Mouse (Mus musculus) bone marrow, adult 2 months (tissue): ENCODE data around the gene Mrpl28. TPM values are rescaled to one million over a fixed set of nuclear protein-coding genes. Genes with fewer than 3 reads are reported as not detected.
"Not testable (repeated sequence)": the region's sequence is repeated elsewhere in the genome, so short reads cannot be mapped to it uniquely, and the experiment has no call there.

Experiments
- H3K27ac ChIP-seq: fragments of 200-500 bp; 2 replicates; pipeline ENCODE4 v1.5.1; 2012; ENCODE audit warnings: low read depth, mild to moderate bottlenecking, control low read depth, inconsistent platforms, low read length; ENCODE audit not compliant: control insufficient read depth, poor library complexity, insufficient read depth
- H3K4me1 ChIP-seq: fragments of 200-500 bp; 2 replicates; pipeline ENCODE4 v1.6.1; 2011; ENCODE audit warnings: low read length; ENCODE audit not compliant: control insufficient read depth, insufficient read depth
- H3K4me3 ChIP-seq: fragments of 200-500 bp; replicated peaks from 2 replicates; pipeline ENCODE3; 2011; ENCODE audit warnings: mild to moderate bottlenecking, low read depth, low read length, control low read depth; ENCODE audit not compliant: control insufficient read depth
- CTCF ChIP-seq: fragments of 200-500 bp; IDR thresholded peaks from 2 replicates; pipeline ENCODE4 v1.5.1; 2011; ENCODE audit warnings: low read length, control low read depth; ENCODE audit not compliant: control insufficient read depth, insufficient read depth
- WGBS: fragments of 180-500 bp; shearing (Covaris S2); methylation state at CpG from one replicate; pipeline ENCODE4 v1.1.7; 2018; 5-methylcytosine and 5-hydroxymethylcytosine counted together
- polyA plus RNA-seq: library from polyadenylated mRNA; stranded (reverse); fragments of >200 nt; gene quantifications from 2 replicates; pipeline ENCODE4 v1.2.4, GENCODE M21; 2011; ENCODE audit warnings: low replicate concordance; ENCODE audit not compliant: missing spikeins, insufficient read depth, insufficient read length

Mrpl28 gene
- polyA plus RNA-seq, 1 experiment = 60.2 TPM

GRCm38 (mm10) chr17:26168039-26168438 lies 44.7 kb downstream of the Mrpl28 start:
- peak overlapping the region; percentile 51; the same call in 1 of the 2 replicates for H3K27ac ChIP-seq
- 3% methylated on average over 2 of the region's 2 CpGs for WGBS
- TF ChIP-seq CTCF = no peak
- no peak overlapping the region for H3K4me3 ChIP-seq
- peaks cover 5% of the 10 kb centered on the region for H3K4me1 ChIP-seq

DNA sequence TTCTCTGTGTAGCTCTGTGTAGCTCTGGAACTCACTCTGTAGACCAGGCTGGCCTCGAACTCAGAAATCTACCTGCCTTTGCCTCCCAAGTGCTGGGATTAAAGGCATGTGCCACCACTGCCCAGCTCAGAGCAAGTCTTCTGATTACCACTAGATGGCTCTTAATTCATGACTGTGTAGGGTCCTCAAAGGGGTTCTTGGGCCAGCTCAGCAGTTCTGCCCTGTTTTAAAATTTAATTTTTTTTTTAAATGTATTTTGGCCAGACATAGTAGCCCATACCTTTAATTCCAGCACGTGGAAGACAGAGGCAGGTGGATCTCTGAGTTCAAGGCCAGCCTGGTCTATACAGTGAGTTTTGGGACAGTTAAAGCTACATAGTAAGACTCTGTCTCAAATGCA lies 51.9 kb downstream of the Mrpl28 start:
- not testable (repeated sequence) for H3K4me1 ChIP-seq, H3K27ac ChIP-seq, H3K4me3 ChIP-seq
- WGBS = 78% methylated on average over 2 of the region's 2 CpGs

Other genes starting within 250 kb of the Mrpl28 start
- gene Mettl26, start 248.4 kb upstream of the Mrpl28 start, polyA plus RNA-seq = 25.6 and 30.0 TPM in 2 replicates
- 1.6 and 2.2 TPM in 2 replicates for gene Wfikkn1, start 242.6 kb upstream of the Mrpl28 start, polyA plus RNA-seq
- gene Rab40c, start 203.8 kb upstream of the Mrpl28 start, polyA plus RNA-seq = 5.0 and 6.9 TPM in 2 replicates
- gene Pigq, start 178.6 kb upstream of the Mrpl28 start, polyA plus RNA-seq = 241 and 296 TPM in 2 replicates
- gene Nhlrc4, start 178.5 kb upstream of the Mrpl28 start, polyA plus RNA-seq = 3.8 and 6.8 TPM in 2 replicates
- gene A930017K11Rik, start 170.9 kb upstream of the Mrpl28 start, polyA plus RNA-seq = not detected in 2 replicates
- 11.7 and 18.2 TPM in 2 replicates for gene Capn15, start 137.7 kb upstream of the Mrpl28 start, polyA plus RNA-seq
- 1.2 and 4.7 TPM in 2 replicates for gene Rab11fip3, start 53.9 kb upstream of the Mrpl28 start, polyA plus RNA-seq
- gene Decr2, start 33.2 kb upstream of the Mrpl28 start, polyA plus RNA-seq = 3.5 and 5.6 TPM in 2 replicates
- 9.0 and 20.4 TPM in 2 replicates for gene Nme4, start 27.9 kb upstream of the Mrpl28 start, polyA plus RNA-seq
- 24.1 and 27.3 TPM in 2 replicates for gene Tmem8, start 10.2 kb upstream of the Mrpl28 start, polyA plus RNA-seq
- 21.7 and 23.1 TPM in 2 replicates for gene Axin1, start 15.2 kb downstream of the Mrpl28 start, polyA plus RNA-seq
- gene Pdia2, start 75.6 kb downstream of the Mrpl28 start, polyA plus RNA-seq = 10.9 and 23.9 TPM in 2 replicates
- 1.2 TPM in 1 of 2 replicates, not detected in the other for gene Rgs11, start 79.5 kb downstream of the Mrpl28 start, polyA plus RNA-seq
- gene Arhgdig, start 84.3 kb downstream of the Mrpl28 start, polyA plus RNA-seq = 4.0 TPM in 1 of 2 replicates, not detected in the other
- 4.7 and 9.0 TPM in 2 replicates for gene Fam234a, start 120.7 kb downstream of the Mrpl28 start, polyA plus RNA-seq
- 45.6 and 59.8 TPM in 2 replicates for gene Luc7l, start 129.4 kb downstream of the Mrpl28 start, polyA plus RNA-seq